Mouse (Mus musculus) heart, postnatal 0 days (tissue): ENCODE data around the gene Pagr1b. TPM values are rescaled to one million over a fixed set of nuclear protein-coding genes. Genes with fewer than 3 reads are reported as not detected.

ENCODE experiments used
- ATAC-seq: fragments of 200-750 bp; cut with Nextera tagmentation; 2 replicates; pipeline ENCODE4 v1.8.0; 2017; ENCODE audit warnings: low read depth, moderate number of reproducible peaks, moderate library complexity; ENCODE audit not compliant: insufficient read depth
- DNase-seq: peaks from one replicate; pipeline ENCODE4 v3.0.0-alpha.2; 2016; ENCODE audit warnings: low spot score
- H3K27ac ChIP-seq: fragments of 300-500 bp; sonication (generic); 2 replicates; pipeline ENCODE4 v1.5.1; 2014; ENCODE audit warnings: low read depth, mild to moderate bottlenecking
- H3K27me3 ChIP-seq: fragments of 300-500 bp; sonication (generic); 2 replicates; pipeline ENCODE4 v1.6.1; 2014; ENCODE audit warnings: low read length, mixed read lengths; ENCODE audit not compliant: control insufficient read depth, insufficient read depth
- H3K36me3 ChIP-seq: fragments of 300-500 bp; sonication (generic); replicated peaks from 2 replicates; pipeline ENCODE4 v1.6.1; 2014; ENCODE audit warnings: low read length, mixed read lengths; ENCODE audit not compliant: control insufficient read depth, insufficient read depth
- H3K4me1 ChIP-seq: fragments of 300-500 bp; sonication (generic); 2 replicates; pipeline ENCODE4 v1.6.1; 2014; ENCODE audit warnings: antibody characterized with exemption; ENCODE audit not compliant: control insufficient read depth, insufficient read depth
- H3K4me2 ChIP-seq: fragments of 300-500 bp; sonication (generic); 2 replicates; pipeline ENCODE4 v1.6.1; 2014; ENCODE audit warnings: low read depth, mild to moderate bottlenecking, low read length, moderate library complexity
- H3K4me3 ChIP-seq: fragments of 300-500 bp; sonication (generic); 2 replicates; pipeline ENCODE4 v1.5.1; 2014; ENCODE audit warnings: low read depth, low read length
- H3K9ac ChIP-seq: fragments of 300-500 bp; sonication (generic); replicated peaks from 2 replicates; pipeline ENCODE4 v1.6.1; 2014; ENCODE audit warnings: low read depth, low read length, mixed read lengths
- H3K9me3 ChIP-seq: fragments of 300-500 bp; sonication (generic); replicated peaks from 2 replicates; pipeline ENCODE4 v1.6.1; 2016; ENCODE audit warnings: low read length; ENCODE audit not compliant: control insufficient read depth
- CTCF ChIP-seq: IDR thresholded peaks from 2 replicates; pipeline ENCODE4 v1.5.1; 2016; ENCODE audit warnings: antibody characterized with exemption, control low read depth, low read depth
- WGBS: fragments of 180-500 bp; shearing (Covaris S2); extraction: QIAGEN DNeasy Blood & Tissue Kit; methylation state at CpG from one replicate; pipeline ENCODE4 v1.1.7; 2014; 5-methylcytosine and 5-hydroxymethylcytosine counted together
- microRNA-seq: library from miRNA; unstranded; fragments of <30 nt; microRNA quantifications from one replicate; pipeline ENCODE4, GENCODE M21; 2016
- polyA plus RNA-seq: library from polyadenylated mRNA; unstranded; fragments of >200 nt; fragmentation: Nextera tagmentation; extraction: Ambion mirVana; gene quantifications from 2 replicates; pipeline ENCODE4 v1.2.1, GENCODE M21; 2015
- total RNA-seq: library from RNA; depleted of rRNA; stranded (reverse); fragments of >200 nt; gene quantifications from 2 replicates; pipeline ENCODE4 v1.2.3, GENCODE M21; 2014; ENCODE audit warnings: low replicate concordance; rRNA removed

Pagr1b gene
- total and polyA plus RNA-seq, 2 experiments from 2014 or later: not detected

DNA sequence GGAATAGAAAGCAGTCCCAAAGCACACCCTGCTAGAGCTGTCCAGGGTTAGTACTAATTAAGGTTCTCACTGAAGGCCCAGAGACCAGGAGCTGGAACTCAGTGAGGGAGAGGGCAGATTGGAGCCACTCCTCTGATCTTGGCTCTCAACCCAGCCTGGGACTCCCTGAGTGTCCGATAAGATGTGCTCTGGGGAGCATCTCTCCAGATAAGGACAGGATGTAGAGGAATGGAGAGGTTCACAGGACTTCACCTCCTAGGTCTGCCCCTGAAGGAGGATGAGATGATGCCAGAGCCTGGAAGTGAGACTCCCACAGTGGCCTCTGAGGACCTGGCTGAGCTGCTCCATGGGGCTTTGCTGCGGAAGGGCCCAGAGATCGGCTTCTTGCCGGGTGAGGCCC is 64.5 kb downstream of the Pagr1b start:
- 14% methylated on average over 4 of the region's 4 CpGs for WGBS
- Histone ChIP-seq H3K36me3 (no peaks in the 10 kb centered on the region), H3K4me1 (peaks cover 15% of the 10 kb centered on the region), H3K9ac (no peak overlapping the region), H3K4me3 (no peak overlapping the region), H3K4me2 (peak overlapping the region; percentile 87; the same call in 1 of the 2 replicates), H3K27me3 (peaks cover 26% of the 10 kb centered on the region), H3K27ac (no peak overlapping the region), H3K9me3 (no peaks in the 10 kb centered on the region)
- ATAC-seq: no peak
- no peak for TF ChIP-seq CTCF
- DNase-seq: no peak

Small RNA genes lying within 50 kb of the gene (microRNA-seq; reads per million reads assigned to microRNA genes)
- gene Gm44343: not detected

Other genes with a start within 250 kb of the Pagr1b start
Only the 30 nearest of the 32 such genes appear.
- gene Tbx6, start 235.0 kb downstream of the Pagr1b start, total RNA-seq: 0.23 and 1.3 TPM in 2 replicates
- gene Tbx6, start 235.0 kb downstream of the Pagr1b start, polyA plus RNA-seq: 0.07 TPM in 1 of 2 replicates, not detected in the other
- 93.7 and 118 TPM in 2 replicates for gene Ppp4c, start 224.0 kb downstream of the Pagr1b start, total RNA-seq
- gene Ppp4c, start 224.0 kb downstream of the Pagr1b start, polyA plus RNA-seq: 75.8 and 77.4 TPM in 2 replicates
- 0.99 and 2.9 TPM in 2 replicates for gene Fam57b, start 218.8 kb downstream of the Pagr1b start, total RNA-seq
- gene Fam57b, start 218.8 kb downstream of the Pagr1b start, polyA plus RNA-seq: 2.6 and 3.0 TPM in 2 replicates
- gene 4930451I11Rik, start 184.8 kb downstream of the Pagr1b start, total RNA-seq: not detected in 2 replicates
- not detected in 2 replicates for gene 4930451I11Rik, start 184.8 kb downstream of the Pagr1b start, polyA plus RNA-seq
- gene Doc2a, start 169.1 kb downstream of the Pagr1b start, total RNA-seq: 0.73 TPM in 1 of 2 replicates, not detected in the other
- not detected in 2 replicates for gene Doc2a, start 169.1 kb downstream of the Pagr1b start, polyA plus RNA-seq
- 2.6 and 5.3 TPM in 2 replicates for gene Hirip3, start 154.5 kb downstream of the Pagr1b start, total RNA-seq
- 6.6 and 8.6 TPM in 2 replicates for gene Hirip3, start 154.5 kb downstream of the Pagr1b start, polyA plus RNA-seq
- 16.6 and 29.5 TPM in 2 replicates for gene Ino80e, start 154.1 kb downstream of the Pagr1b start, total RNA-seq
- 35.8 and 37.0 TPM in 2 replicates for gene Ino80e, start 154.1 kb downstream of the Pagr1b start, polyA plus RNA-seq
- 47.4 and 47.9 TPM in 2 replicates for gene Taok2, start 131.8 kb downstream of the Pagr1b start, total RNA-seq
- 17.9 and 20.9 TPM in 2 replicates for gene Taok2, start 131.8 kb downstream of the Pagr1b start, polyA plus RNA-seq
- 19.9 and 30.0 TPM in 2 replicates for gene Tmem219, start 93.6 kb downstream of the Pagr1b start, total RNA-seq
- gene Tmem219, start 93.6 kb downstream of the Pagr1b start, polyA plus RNA-seq: 19.9 and 20.5 TPM in 2 replicates
- gene Kctd13, start 87.6 kb downstream of the Pagr1b start, total RNA-seq: 6.8 and 8.2 TPM in 2 replicates
- 11.2 TPM in 2 replicates for gene Kctd13, start 87.6 kb downstream of the Pagr1b start, polyA plus RNA-seq
- gene Asphd1, start 66.9 kb downstream of the Pagr1b start, total RNA-seq: 0.23 TPM in 1 of 2 replicates, not detected in the other
- gene Asphd1, start 66.9 kb downstream of the Pagr1b start, polyA plus RNA-seq: not detected in 2 replicates
- 8.7 and 14.2 TPM in 2 replicates for gene Sez6l2, start 65.9 kb downstream of the Pagr1b start, total RNA-seq
- gene Sez6l2, start 65.9 kb downstream of the Pagr1b start, polyA plus RNA-seq: 1.5 and 1.7 TPM in 2 replicates
- 135 and 150 TPM in 2 replicates for gene Cdipt, start 40.6 kb downstream of the Pagr1b start, total RNA-seq
- gene Cdipt, start 40.6 kb downstream of the Pagr1b start, polyA plus RNA-seq: 64.0 and 67.5 TPM in 2 replicates
- 1.8 TPM in 1 of 2 replicates, not detected in the other for gene Cdiptos, start 40.4 kb downstream of the Pagr1b start, total RNA-seq
- 1.2 and 1.5 TPM in 2 replicates for gene Cdiptos, start 40.4 kb downstream of the Pagr1b start, polyA plus RNA-seq
- 24.2 and 32.5 TPM in 2 replicates for gene Mvp, start 1.9 kb downstream of the Pagr1b start, total RNA-seq
- 16.1 and 17.4 TPM in 2 replicates for gene Mvp, start 1.9 kb downstream of the Pagr1b start, polyA plus RNA-seq
- not detected in 2 replicates for gene Pagr1a, start 868 bp upstream of the Pagr1b start, total RNA-seq
- 21.7 and 44.8 TPM in 2 replicates for gene Pagr1a, start 868 bp upstream of the Pagr1b start, polyA plus RNA-seq
- 22.8 and 24.8 TPM in 2 replicates for gene Gm42742, start 4.6 kb upstream of the Pagr1b start, total RNA-seq
- 5.7 and 44.5 TPM in 2 replicates for gene Gm42742, start 4.6 kb upstream of the Pagr1b start, polyA plus RNA-seq
- not detected in 2 replicates for gene Prrt2, start 4.7 kb upstream of the Pagr1b start, total RNA-seq
- 0.23 and 1.1 TPM in 2 replicates for gene Prrt2, start 4.7 kb upstream of the Pagr1b start, polyA plus RNA-seq
- gene Maz, start 10.6 kb upstream of the Pagr1b start, total RNA-seq: 89.0 and 89.3 TPM in 2 replicates
- 15.6 and 16.1 TPM in 2 replicates for gene Maz, start 10.6 kb upstream of the Pagr1b start, polyA plus RNA-seq
- gene Kif22, start 26.0 kb upstream of the Pagr1b start, total RNA-seq: 20.9 and 43.1 TPM in 2 replicates
- 22.4 and 22.8 TPM in 2 replicates for gene Kif22, start 26.0 kb upstream of the Pagr1b start, polyA plus RNA-seq
- gene Zg16, start 70.8 kb upstream of the Pagr1b start, total RNA-seq: not detected in 2 replicates
- 0.33 TPM in 1 of 2 replicates, not detected in the other for gene Zg16, start 70.8 kb upstream of the Pagr1b start, polyA plus RNA-seq
- gene AI467606, start 74.9 kb upstream of the Pagr1b start, total RNA-seq: 0.50 and 5.4 TPM in 2 replicates
- gene AI467606, start 74.9 kb upstream of the Pagr1b start, polyA plus RNA-seq: 0.89 and 0.94 TPM in 2 replicates
- 0.42 and 2.3 TPM in 2 replicates for gene Qprt, start 105.7 kb upstream of the Pagr1b start, total RNA-seq
- gene Qprt, start 105.7 kb upstream of the Pagr1b start, polyA plus RNA-seq: 0.88 and 1.1 TPM in 2 replicates
- gene Spn, start 121.3 kb upstream of the Pagr1b start, total RNA-seq: 0.19 and 1.3 TPM in 2 replicates
- 0.10 and 0.18 TPM in 2 replicates for gene Spn, start 121.3 kb upstream of the Pagr1b start, polyA plus RNA-seq
- 39.3 and 39.9 TPM in 2 replicates for gene Cd2bp2, start 179.6 kb upstream of the Pagr1b start, total RNA-seq
- gene Cd2bp2, start 179.6 kb upstream of the Pagr1b start, polyA plus RNA-seq: 26.9 and 27.2 TPM in 2 replicates
- gene Tbc1d10b, start 192.0 kb upstream of the Pagr1b start, total RNA-seq: 30.2 and 45.3 TPM in 2 replicates
- gene Tbc1d10b, start 192.0 kb upstream of the Pagr1b start, polyA plus RNA-seq: 9.6 and 10.8 TPM in 2 replicates
- 22.1 TPM in 1 of 2 replicates, not detected in the other for gene Mylpf, start 192.4 kb upstream of the Pagr1b start, total RNA-seq
- gene Mylpf, start 192.4 kb upstream of the Pagr1b start, polyA plus RNA-seq: 3.2 and 5.4 TPM in 2 replicates
- 11.8 and 18.5 TPM in 2 replicates for gene Zfp553, start 216.6 kb upstream of the Pagr1b start, total RNA-seq
- gene Zfp553, start 216.6 kb upstream of the Pagr1b start, polyA plus RNA-seq: 10.9 and 11.2 TPM in 2 replicates
- 2.3 and 8.6 TPM in 2 replicates for gene Sept1, start 216.6 kb upstream of the Pagr1b start, total RNA-seq
- gene Sept1, start 216.6 kb upstream of the Pagr1b start, polyA plus RNA-seq: 18.7 and 19.4 TPM in 2 replicates
- gene Zfp771, start 227.8 kb upstream of the Pagr1b start, total RNA-seq: 38.5 and 43.6 TPM in 2 replicates
- gene Zfp771, start 227.8 kb upstream of the Pagr1b start, polyA plus RNA-seq: 23.3 and 26.4 TPM in 2 replicates